Mouse (Mus musculus) forebrain, embryonic 14.5 days (tissue): Measurements from ENCODE around the gene Cul5. TPM values are rescaled to one million over a fixed set of nuclear protein-coding genes. Genes with fewer than 3 reads are reported as not detected.
A peak's percentile ranks its signal among the peaks of the same experiment; 100 is the strongest.

Source experiments
- ATAC-seq: fragments of 200-750 bp; cut with Nextera tagmentation; 2 replicates; pipeline ENCODE4 v1.8.0; 2017; ENCODE audit warnings: mild to moderate bottlenecking, moderate library complexity
- DNase-seq: peaks from one replicate; pipeline ENCODE4 v3.0.0-alpha.2; 2015; ENCODE audit warnings: low spot score
- H3K27ac ChIP-seq: fragments of 300-500 bp; sonication (generic); 2 replicates; pipeline ENCODE4 v1.5.1; 2014; ENCODE audit warnings: low read depth, mild to moderate bottlenecking, control low read depth, low read length, moderate library complexity
- H3K27me3 ChIP-seq: fragments of 300-500 bp; sonication (generic); replicated peaks from 2 replicates; pipeline ENCODE4 v1.6.1; 2014; ENCODE audit warnings: low read length, control low read depth, mixed read lengths; ENCODE audit not compliant: control insufficient read depth, insufficient read depth
- H3K36me3 ChIP-seq: fragments of 300-500 bp; sonication (generic); 2 replicates; pipeline ENCODE4 v1.6.1; 2014; ENCODE audit warnings: low read length, control low read depth; ENCODE audit not compliant: control insufficient read depth, insufficient read depth
- H3K4me1 ChIP-seq: fragments of 300-500 bp; sonication (generic); 2 replicates; pipeline ENCODE4 v1.6.1; 2014; ENCODE audit warnings: antibody characterized with exemption, low read length, control low read depth; ENCODE audit not compliant: control insufficient read depth, insufficient read depth
- H3K4me2 ChIP-seq: fragments of 300-500 bp; sonication (generic); 2 replicates; pipeline ENCODE4 v1.6.1; 2014; ENCODE audit warnings: mild to moderate bottlenecking, control low read depth, low read length
- H3K4me3 ChIP-seq: fragments of 300-500 bp; sonication (generic); 2 replicates; pipeline ENCODE4 v1.5.1; 2014; ENCODE audit warnings: low read depth, low read length, control low read depth
- H3K9ac ChIP-seq: fragments of 300-500 bp; sonication (generic); 2 replicates; pipeline ENCODE4 v1.6.1; 2014; ENCODE audit warnings: mild to moderate bottlenecking, low read length, control low read depth, moderate library complexity
- H3K9me3 ChIP-seq: fragments of 300-500 bp; sonication (generic); replicated peaks from 2 replicates; pipeline ENCODE4 v1.6.1; 2016; ENCODE audit warnings: low read length, control low read depth, mixed read lengths; ENCODE audit not compliant: control insufficient read depth
- WGBS: fragments of 180-500 bp; shearing (Covaris S2); extraction: QIAGEN DNeasy Blood & Tissue Kit; methylation state at CpG from one replicate; pipeline ENCODE4 v1.1.7; 2014; 5-methylcytosine and 5-hydroxymethylcytosine counted together
- polyA plus RNA-seq: library from polyadenylated mRNA; unstranded; fragments of >200 nt; fragmentation: Nextera tagmentation; extraction: Ambion mirVana; gene quantifications from 2 replicates; pipeline ENCODE4 v1.2.1, GENCODE M21; 2014

The Cul5 gene
- polyA plus RNA-seq, 1 experiment from 2014 or later = 62.1 TPM

DNA sequence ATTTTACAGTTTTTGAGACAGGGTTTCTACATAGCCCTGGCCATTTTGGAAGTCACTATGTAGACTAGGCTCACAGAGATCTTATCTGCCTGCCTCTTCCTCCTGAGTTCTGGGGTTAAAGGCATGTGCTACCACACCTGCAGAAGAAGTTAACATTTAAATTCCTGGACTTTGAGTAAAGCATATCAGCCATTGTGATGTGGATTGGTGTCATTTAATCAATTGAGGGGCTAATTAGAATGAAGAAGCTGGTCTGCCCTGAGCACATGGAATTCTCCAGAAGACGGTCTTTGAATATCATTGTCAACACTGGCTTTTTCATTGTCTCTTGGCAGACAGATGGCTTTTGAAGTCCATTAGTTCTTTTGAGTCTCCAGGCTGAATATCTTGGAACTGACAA is 11.0 kb upstream of the Cul5 start:
- no peaks in the 10 kb centered on the region for H3K27me3 ChIP-seq
- H3K9me3 ChIP-seq = no peaks in the 10 kb centered on the region
- H3K4me3 ChIP-seq = no peak overlapping the region
- DNase-seq = no peak
- H3K9ac ChIP-seq = no peak overlapping the region
- 71% methylated on average over 1 of the region's 1 CpGs for WGBS
- ATAC-seq = no peak
- H3K4me1 ChIP-seq = no peaks in the 10 kb centered on the region
- H3K27ac ChIP-seq = no peak overlapping the region
- no peaks in the 10 kb centered on the region for H3K36me3 ChIP-seq
- H3K4me2 ChIP-seq = no peak overlapping the region

GRCm38 (mm10) chr9:53676921-53677320 is 7.1 kb upstream of the Cul5 start:
- H3K4me2 ChIP-seq = no peak overlapping the region
- WGBS = 73% methylated on average over 4 of the region's 4 CpGs

GRCm38 (mm10) chr9:53673571-53673970 is 3.8 kb upstream of the Cul5 start:
- H3K36me3 ChIP-seq = no peaks in the 10 kb centered on the region
- ATAC-seq = no peak
- H3K27me3 ChIP-seq = no peaks in the 10 kb centered on the region
- 24% methylated on average over 3 of the region's 3 CpGs for WGBS
- no peaks in the 10 kb centered on the region for H3K4me1 ChIP-seq
- H3K27ac ChIP-seq = no peak overlapping the region
- no peaks in the 10 kb centered on the region for H3K9me3 ChIP-seq
- no peak overlapping the region for H3K4me3 ChIP-seq
- no peak overlapping the region for H3K4me2 ChIP-seq
- H3K9ac ChIP-seq = no peak overlapping the region
- peak; percentile 74 for DNase-seq

More at GRCm38 (mm10) chr9:53676921-53677320, 7.1 kb upstream of the Cul5 start:
- H3K27me3 ChIP-seq = no peaks in the 10 kb centered on the region
- no peak for ATAC-seq
- no peak overlapping the region for H3K4me3 ChIP-seq
- no peaks in the 10 kb centered on the region for H3K9me3 ChIP-seq
- H3K36me3 ChIP-seq = no peaks in the 10 kb centered on the region
- H3K27ac ChIP-seq = no peak overlapping the region
- no peak overlapping the region for H3K9ac ChIP-seq
- H3K4me1 ChIP-seq = no peaks in the 10 kb centered on the region
- no peak for DNase-seq

GRCm38 (mm10) chr9:53667020-53667669 is 2.7 kb downstream of the Cul5 start:
- ATAC-seq = peak; percentile 98
- WGBS = under 1% methylated on average over 73 of the region's 74 CpGs
- Histone ChIP-seq H3K36me3 (no peaks in the 10 kb centered on the region), H3K9ac (peak overlapping the region; percentile 98), H3K27ac (peak overlapping the region; percentile 95), H3K27me3 (no peaks in the 10 kb centered on the region), H3K4me3 (peak overlapping the region; percentile 93), H3K4me1 (peaks cover 15% of the 10 kb centered on the region), H3K9me3 (no peaks in the 10 kb centered on the region), H3K4me2 (peak overlapping the region; percentile 55)
- DNase-seq = peak; percentile 94

DNA sequence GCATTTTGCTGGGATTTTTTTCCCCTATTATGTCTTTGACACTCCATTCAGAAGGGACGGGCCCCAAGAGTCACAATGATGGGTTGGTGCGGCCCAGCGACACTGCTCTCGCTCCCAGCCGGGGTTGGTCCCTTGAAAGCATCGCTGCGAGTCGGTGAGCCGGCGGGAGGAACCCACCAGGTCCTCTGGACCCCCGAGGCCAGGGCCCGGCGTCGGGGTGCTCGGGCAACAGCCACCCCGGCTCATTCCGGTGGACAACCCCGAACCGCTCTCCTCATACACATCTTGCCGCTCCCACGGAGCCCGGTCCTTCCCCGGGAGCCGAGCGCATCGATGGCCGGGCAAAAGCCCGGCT is 3.2 kb downstream of the Cul5 start:
- peak overlapping the region; percentile 98 for H3K9ac ChIP-seq
- DNase-seq (no peak), ATAC-seq (peak; percentile 53)
- H3K9me3 ChIP-seq = no peaks in the 10 kb centered on the region
- H3K4me2 ChIP-seq = peak overlapping the region; percentile 55
- H3K27me3 ChIP-seq = no peaks in the 10 kb centered on the region
- H3K4me1 ChIP-seq = peaks cover 15% of the 10 kb centered on the region
- peak overlapping the region; percentile 95 for H3K27ac ChIP-seq
- no peaks in the 10 kb centered on the region for H3K36me3 ChIP-seq
- 0% methylated on average over 28 of the region's 28 CpGs for WGBS
- H3K4me3 ChIP-seq = peak overlapping the region; percentile 93

- DNase-seq (no peak), ATAC-seq (no peak)
- Histone ChIP-seq H3K9me3 (no peaks in the 10 kb centered on the region), H3K4me2 (peak overlapping the region; percentile 55), H3K27me3 (no peaks in the 10 kb centered on the region), H3K36me3 (no peaks in the 10 kb centered on the region), H3K4me3 (0 out of 2 replicates have a peak overlapping the region, but pooled peaks have one; percentile 93), H3K27ac (no peak overlapping the region), H3K9ac (no peak overlapping the region), H3K4me1 (peaks cover 15% of the 10 kb centered on the region)
Measured at GRCm38 (mm10) chr9:53665428-53665827, 4.4 kb downstream of the Cul5 start.

DNA sequence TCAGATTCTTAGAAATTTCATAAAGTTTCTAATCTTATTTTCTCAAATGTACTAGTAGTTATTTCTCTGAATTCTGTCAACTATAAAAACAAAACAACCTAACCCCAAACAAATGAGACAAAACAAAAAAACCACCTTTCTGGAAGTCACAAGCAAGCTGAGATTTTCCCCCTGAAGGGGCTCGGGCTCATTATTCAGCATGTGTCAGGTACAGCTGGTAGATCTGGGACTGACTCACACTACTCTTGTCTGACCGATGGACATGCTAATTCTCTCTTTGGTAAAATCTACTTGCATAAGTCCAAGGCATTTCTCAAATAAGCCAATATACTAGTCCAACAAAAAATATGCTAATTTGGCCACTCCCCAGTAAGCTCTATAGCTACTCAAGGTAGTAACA is 5.0 kb downstream of the Cul5 start:
- no peaks in the 10 kb centered on the region for H3K36me3 ChIP-seq
- H3K4me3 ChIP-seq = no peak overlapping the region
- no peak overlapping the region for H3K27ac ChIP-seq
- no peak overlapping the region for H3K9ac ChIP-seq
- 0 out of 2 replicates have a peak overlapping the region, but pooled peaks have one; percentile 55 for H3K4me2 ChIP-seq
- peaks cover 15% of the 10 kb centered on the region for H3K4me1 ChIP-seq
- H3K27me3 ChIP-seq = no peaks in the 10 kb centered on the region
- H3K9me3 ChIP-seq = no peaks in the 10 kb centered on the region
- WGBS = 70% methylated on average over 2 of the region's 2 CpGs
- no peak for ATAC-seq
- DNase-seq = no peak

DNA sequence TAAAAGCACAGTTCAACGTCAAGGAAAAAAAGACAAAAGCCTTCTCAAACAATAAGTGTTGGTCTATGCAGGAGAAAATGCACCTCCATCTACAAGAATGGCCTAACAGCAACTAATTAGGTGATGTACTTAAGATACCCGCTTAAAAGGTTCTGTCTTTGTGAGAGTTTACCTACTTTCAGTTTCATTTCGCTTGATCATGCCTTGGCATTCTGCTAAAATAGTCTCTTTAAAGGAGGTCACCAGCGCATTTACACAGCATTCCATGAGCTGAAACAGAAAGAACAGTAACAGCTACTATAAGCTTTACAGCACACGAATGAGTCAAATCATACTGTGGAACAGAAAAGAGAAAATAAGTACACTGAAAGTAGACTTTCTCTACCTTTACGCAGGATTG is 35.0 kb downstream of the Cul5 start:
- H3K4me1 ChIP-seq = no peaks in the 10 kb centered on the region
- DNase-seq (no peak), ATAC-seq (no peak)
- H3K36me3 ChIP-seq = peaks cover 69% of the 10 kb centered on the region
- no peak overlapping the region for H3K4me2 ChIP-seq
- no peak overlapping the region for H3K4me3 ChIP-seq
- no peak overlapping the region for H3K27ac ChIP-seq
- H3K9ac ChIP-seq = no peak overlapping the region
- H3K9me3 ChIP-seq = no peaks in the 10 kb centered on the region
- WGBS = 91% methylated on average over 6 of the region's 6 CpGs
- no peaks in the 10 kb centered on the region for H3K27me3 ChIP-seq

GRCm38 (mm10) chr9:53615246-53615645 is 54.6 kb downstream of the Cul5 start:
- H3K9me3 ChIP-seq = no peaks in the 10 kb centered on the region
- H3K27ac ChIP-seq = no peak overlapping the region
- no peaks in the 10 kb centered on the region for H3K4me1 ChIP-seq
- H3K9ac ChIP-seq = no peak overlapping the region
- 82% methylated on average over 8 of the region's 8 CpGs for WGBS
- DNase-seq (no peak), ATAC-seq (no peak)
- H3K4me2 ChIP-seq = no peak overlapping the region
- H3K27me3 ChIP-seq = no peaks in the 10 kb centered on the region
- no peak overlapping the region for H3K4me3 ChIP-seq
- H3K36me3 ChIP-seq = peaks cover 48% of the 10 kb centered on the region
